Mouse (Mus musculus): ENCODE results near the gene Snx18. TPM values are rescaled to one million over a fixed set of nuclear protein-coding genes. Genes with fewer than 3 reads are reported as not detected.

Snx18 gene
- polyA plus RNA-seq, 1 experiment = 19.9 TPM

DNA sequence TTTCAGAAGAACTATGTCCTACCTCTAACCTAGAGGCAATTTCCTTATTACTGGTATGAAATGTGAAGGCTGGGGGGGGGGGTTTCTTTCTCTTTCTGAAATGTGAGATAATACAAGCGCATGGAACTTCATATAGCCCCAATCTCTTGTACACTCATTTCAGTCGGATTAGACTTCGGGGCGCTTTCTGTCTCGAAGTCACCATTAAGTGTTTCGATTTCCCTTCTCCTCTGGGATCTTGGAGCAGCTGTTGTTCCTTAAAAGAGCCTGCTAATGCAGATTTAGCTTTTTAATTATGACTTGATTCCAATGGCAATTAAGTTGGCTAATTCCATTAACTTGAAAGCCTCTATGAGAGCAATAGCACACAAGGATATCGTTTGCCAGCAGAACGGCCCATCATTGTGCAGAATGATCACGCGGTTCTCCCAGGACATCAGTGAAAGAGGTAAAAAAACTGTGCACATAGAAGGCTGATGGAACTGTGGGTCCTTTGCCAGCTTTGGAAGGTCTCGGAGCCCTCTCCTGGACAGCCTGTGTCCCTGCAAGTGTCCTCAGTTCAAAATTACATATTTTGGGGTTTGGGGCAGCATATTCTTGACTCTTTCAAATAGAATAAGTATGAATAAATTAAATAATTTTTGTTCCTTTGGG, 22.7 kb upstream of the Snx18 start:
- Histone ChIP-seq H3K4me2 (ENCODE audit: low read depth) (no peak overlapping the region), H3ac (ENCODE audit: control insufficient read depth, insufficient read length) (no peak overlapping the region), H3K27me3 (ENCODE audit: control insufficient read depth, insufficient read depth, insufficient read length) (no peaks in the 10 kb centered on the region), H3K79me2 (ENCODE audit: control insufficient read depth, insufficient read depth) (no peaks in the 10 kb centered on the region), H3K36me3 (ENCODE audit: control insufficient read depth, insufficient read depth) (no peaks in the 10 kb centered on the region), H3K4me3 (no peak overlapping the region)
- no peak for TF ChIP-seq SRF (IDR thresholded peaks at IDR 0.05; ENCODE audit: control insufficient read depth, insufficient read length, low read depth)
- no peak for TF ChIP-seq TCF3 (IDR thresholded peaks at IDR 0.05; ENCODE audit: insufficient read length, low read depth)
- no peak for TF ChIP-seq MYOG (IDR thresholded peaks at IDR 0.05; ENCODE audit: control insufficient read depth in 1 of 3, insufficient read depth in 1 of 3, insufficient read length in 2 of 3, low read depth in 2 of 3)
- TF ChIP-seq E2F4 (IDR thresholded peaks at IDR 0.05; ENCODE audit: insufficient read depth) = no peak
- no peak for TF ChIP-seq REST (IDR thresholded peaks at IDR 0.05; ENCODE audit: insufficient read depth, insufficient read length)
- TF ChIP-seq TCF12 (IDR thresholded peaks at IDR 0.05; ENCODE audit: insufficient read depth, poor library complexity, severe bottlenecking) = no peak
- TF ChIP-seq MYOD1 (IDR thresholded peaks at IDR 0.05; ENCODE audit: control insufficient read depth in 1 of 3, insufficient read length in 2 of 3, low read depth in 2 of 3) = no peak
- no peak for TF ChIP-seq POLR2AphosphoS2 (IDR thresholded peaks at IDR 0.05; ENCODE audit: insufficient read length, low read depth)
- TF ChIP-seq CEBPB (IDR thresholded peaks at IDR 0.05; ENCODE audit: insufficient read depth, poor library complexity, severe bottlenecking) = no peak
- TF ChIP-seq USF1 (IDR thresholded peaks at IDR 0.05; ENCODE audit: low read depth) = no peak
- TF ChIP-seq POLR2A (IDR thresholded peaks at IDR 0.05; ENCODE audit: insufficient read length, low read depth) = no peak
- no peak for TF ChIP-seq MAX (IDR thresholded peaks at IDR 0.05; ENCODE audit: low read depth)

DNA sequence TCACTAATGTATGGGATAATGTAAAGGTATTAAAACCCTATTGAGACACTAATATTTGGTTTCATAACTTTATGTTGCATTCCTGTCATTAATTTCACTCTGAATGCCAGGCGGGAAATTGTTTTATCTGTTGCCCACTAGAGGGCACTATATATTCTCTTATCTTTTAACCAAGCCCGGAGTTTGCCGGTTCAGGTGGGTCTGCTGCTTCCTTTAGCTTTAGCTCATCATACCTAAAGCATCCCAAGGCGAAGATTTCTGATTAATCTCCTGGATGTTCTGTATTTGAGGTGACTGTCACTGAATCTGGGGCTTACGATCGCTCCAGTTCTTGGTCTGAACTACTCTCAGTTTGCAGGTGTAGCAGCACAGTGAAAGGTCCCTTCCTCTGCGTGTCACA, 20.6 kb upstream of the Snx18 start:
- H3K27me3 ChIP-seq (ENCODE audit: control insufficient read depth, insufficient read depth, insufficient read length) = no peaks in the 10 kb centered on the region
- H3K4me2 ChIP-seq (ENCODE audit: low read depth) = no peak overlapping the region
- no peak overlapping the region for H3ac ChIP-seq (ENCODE audit: control insufficient read depth, insufficient read length)

DNA sequence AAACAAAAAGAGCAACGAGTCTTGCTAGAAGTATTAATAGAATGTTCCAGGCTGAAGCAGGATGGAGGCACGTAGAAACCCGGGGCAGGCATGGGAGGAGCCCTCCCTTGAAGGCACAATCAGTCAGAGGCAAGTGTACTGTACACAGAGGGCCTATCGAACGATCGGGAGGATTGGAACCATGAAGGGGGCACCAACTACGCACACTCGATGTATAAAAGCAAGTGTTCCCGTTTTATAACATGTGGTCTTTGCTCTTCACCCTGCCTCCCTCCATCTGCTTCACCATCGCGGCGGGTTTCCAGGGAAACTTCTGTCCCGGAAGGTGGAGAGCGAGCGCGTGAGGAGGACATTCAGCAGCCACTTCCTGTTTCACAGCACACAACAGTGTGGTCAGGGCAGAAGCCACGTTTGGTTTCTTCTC, 17.4 kb upstream of the Snx18 start:
- TF ChIP-seq MAX (IDR thresholded peaks at IDR 0.05; ENCODE audit: low read depth) (no peak), E2F4 (IDR thresholded peaks at IDR 0.05; ENCODE audit: insufficient read depth) (no peak), MYOG (IDR thresholded peaks at IDR 0.05; ENCODE audit: control insufficient read depth in 1 of 3, insufficient read depth in 1 of 3, insufficient read length in 2 of 3, low read depth in 2 of 3) (no peak), POLR2AphosphoS2 (IDR thresholded peaks at IDR 0.05; ENCODE audit: insufficient read length, low read depth) (no peak), CEBPB (IDR thresholded peaks at IDR 0.05; ENCODE audit: insufficient read depth, poor library complexity, severe bottlenecking) (no peak), MYOD1 (IDR thresholded peaks at IDR 0.05; ENCODE audit: control insufficient read depth in 1 of 3, insufficient read length in 2 of 3, low read depth in 2 of 3) (no peak), REST (IDR thresholded peaks at IDR 0.05; ENCODE audit: insufficient read depth, insufficient read length) (no peak), POLR2A (IDR thresholded peaks at IDR 0.05; ENCODE audit: insufficient read length, low read depth) (no peak), USF1 (IDR thresholded peaks at IDR 0.05; ENCODE audit: low read depth) (no peak), SRF (IDR thresholded peaks at IDR 0.05; ENCODE audit: control insufficient read depth, insufficient read length, low read depth) (no peak), TCF12 (IDR thresholded peaks at IDR 0.05; ENCODE audit: insufficient read depth, poor library complexity, severe bottlenecking) (no peak)
- H3K79me2 ChIP-seq (ENCODE audit: control insufficient read depth, insufficient read depth) = no peaks in the 10 kb centered on the region
- H3K36me3 ChIP-seq (ENCODE audit: control insufficient read depth, insufficient read depth) = no peaks in the 10 kb centered on the region
- H3K4me2 ChIP-seq (ENCODE audit: low read depth) = no peak overlapping the region
- no peak overlapping the region for H3K4me3 ChIP-seq
- H3ac ChIP-seq (ENCODE audit: control insufficient read depth, insufficient read length) = no peak overlapping the region
- no peaks in the 10 kb centered on the region for H3K27me3 ChIP-seq (ENCODE audit: control insufficient read depth, insufficient read depth, insufficient read length)

More for the DNA sequence above, 20.6 kb upstream of the Snx18 start:
- TF ChIP-seq TCF12 (IDR thresholded peaks at IDR 0.05; ENCODE audit: insufficient read depth, poor library complexity, severe bottlenecking) = no peak
- no peak for TF ChIP-seq POLR2AphosphoS2 (IDR thresholded peaks at IDR 0.05; ENCODE audit: insufficient read length, low read depth)
- no peak for TF ChIP-seq TCF3 (IDR thresholded peaks at IDR 0.05; ENCODE audit: insufficient read length, low read depth)
- no peak for TF ChIP-seq SRF (IDR thresholded peaks at IDR 0.05; ENCODE audit: control insufficient read depth, insufficient read length, low read depth)
- TF ChIP-seq MYOD1 (IDR thresholded peaks at IDR 0.05; ENCODE audit: control insufficient read depth in 1 of 3, insufficient read length in 2 of 3, low read depth in 2 of 3) = no peak
- no peak for TF ChIP-seq MYOG (IDR thresholded peaks at IDR 0.05; ENCODE audit: control insufficient read depth in 1 of 3, insufficient read depth in 1 of 3, insufficient read length in 2 of 3, low read depth in 2 of 3)
- TF ChIP-seq USF1 (IDR thresholded peaks at IDR 0.05; ENCODE audit: low read depth) = no peak
- no peak for TF ChIP-seq POLR2A (IDR thresholded peaks at IDR 0.05; ENCODE audit: insufficient read length, low read depth)
- TF ChIP-seq MAX (IDR thresholded peaks at IDR 0.05; ENCODE audit: low read depth) = no peak
- no peak for TF ChIP-seq CEBPB (IDR thresholded peaks at IDR 0.05; ENCODE audit: insufficient read depth, poor library complexity, severe bottlenecking)
- TF ChIP-seq REST (IDR thresholded peaks at IDR 0.05; ENCODE audit: insufficient read depth, insufficient read length) = no peak
- no peak for TF ChIP-seq E2F4 (IDR thresholded peaks at IDR 0.05; ENCODE audit: insufficient read depth)
- Histone ChIP-seq H3K36me3 (ENCODE audit: control insufficient read depth, insufficient read depth) (no peaks in the 10 kb centered on the region), H3K79me2 (ENCODE audit: control insufficient read depth, insufficient read depth) (no peaks in the 10 kb centered on the region), H3K4me3 (no peak overlapping the region)

DNA sequence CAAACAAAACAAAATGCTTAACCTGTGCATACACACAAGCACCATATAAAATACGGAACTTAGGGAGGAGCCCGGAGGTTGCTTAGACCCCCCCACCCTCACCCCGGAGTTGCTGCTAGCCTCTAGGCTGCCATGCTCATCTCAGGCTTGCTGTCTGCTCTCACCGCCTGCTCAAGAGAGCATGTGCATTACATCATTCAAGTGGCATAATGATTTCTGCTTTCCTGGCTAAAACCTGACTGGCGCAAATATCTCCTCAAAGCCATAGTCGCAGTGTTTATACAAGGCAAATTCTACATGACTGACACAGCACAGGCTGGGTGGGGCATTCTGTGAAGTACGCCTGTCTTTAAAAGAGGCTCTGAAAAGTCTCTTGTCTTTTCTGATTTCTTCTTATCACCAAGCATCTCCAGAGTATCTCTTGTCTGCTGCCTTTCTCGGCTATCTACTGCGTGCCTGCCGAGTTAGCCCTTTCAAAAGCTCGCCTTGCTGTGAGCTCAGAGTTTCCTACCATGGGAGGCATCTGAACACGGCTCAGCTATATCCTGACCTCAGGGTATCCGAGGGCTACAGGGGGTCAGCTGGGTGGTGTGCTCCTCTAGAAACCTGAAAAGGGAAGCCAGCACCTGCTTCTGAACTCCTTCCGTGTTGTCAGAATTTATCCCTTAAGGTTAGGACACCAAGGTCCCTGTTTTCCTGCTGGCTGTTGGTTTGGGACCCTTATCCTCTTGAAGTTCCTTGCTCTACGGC, 16.5 kb upstream of the Snx18 start:
- Histone ChIP-seq H3ac (ENCODE audit: control insufficient read depth, insufficient read length) (no peak overlapping the region), H3K36me3 (ENCODE audit: control insufficient read depth, insufficient read depth) (no peaks in the 10 kb centered on the region), H3K4me2 (ENCODE audit: low read depth) (no peak overlapping the region), H3K27me3 (ENCODE audit: control insufficient read depth, insufficient read depth, insufficient read length) (no peaks in the 10 kb centered on the region), H3K79me2 (ENCODE audit: control insufficient read depth, insufficient read depth) (no peaks in the 10 kb centered on the region), H3K4me3 (no peak overlapping the region)
- TF ChIP-seq SRF (IDR thresholded peaks at IDR 0.05; ENCODE audit: control insufficient read depth, insufficient read length, low read depth) (no peak), REST (IDR thresholded peaks at IDR 0.05; ENCODE audit: insufficient read depth, insufficient read length) (no peak), TCF3 (IDR thresholded peaks at IDR 0.05; ENCODE audit: insufficient read length, low read depth) (no peak), MAX (IDR thresholded peaks at IDR 0.05; ENCODE audit: low read depth) (no peak), MYOG (IDR thresholded peaks at IDR 0.05; ENCODE audit: control insufficient read depth in 1 of 3, insufficient read depth in 1 of 3, insufficient read length in 2 of 3, low read depth in 2 of 3) (no peak), POLR2A (IDR thresholded peaks at IDR 0.05; ENCODE audit: insufficient read length, low read depth) (no peak), POLR2AphosphoS2 (IDR thresholded peaks at IDR 0.05; ENCODE audit: insufficient read length, low read depth) (no peak), CEBPB (IDR thresholded peaks at IDR 0.05; ENCODE audit: insufficient read depth, poor library complexity, severe bottlenecking) (no peak), E2F4 (IDR thresholded peaks at IDR 0.05; ENCODE audit: insufficient read depth) (no peak), USF1 (IDR thresholded peaks at IDR 0.05; ENCODE audit: low read depth) (no peak)
